Comparison of ENCODE assay signal across 8 mouse cellular contexts in genomic region chr11:117969945-117970872, GRCm38 (mm10). TPM values are rescaled to one million over a fixed set of nuclear protein-coding genes. Genes with fewer than 3 reads are reported as not detected.
DNase-seq lines count a peak whose midpoint lies in the region; ATAC-seq and TF ChIP-seq lines count a peak whose summit lies in the region.

TSS of gene Socs3 (minus strand) at chr11:117970047.

- H3K4me2 ChIP-seq in embryonic facial prominence, embryonic 13.5 days = peak within 1 kb of the TSS; percentile 97
- H3K4me2 ChIP-seq in limb, embryonic 14.5 days (replicated peaks; ENCODE audit: low read depth, low read length, severe bottlenecking) = peak within 1 kb of the TSS; percentile 97
- peak within 1 kb of the TSS; percentile 95 for H3K4me2 ChIP-seq in midbrain, embryonic 16.5 days (ENCODE audit: low read length)

- peaks cover 50% of the 10 kb centered on the region for H3K4me1 ChIP-seq in embryonic facial prominence, embryonic 13.5 days
- peaks cover 34% of the 10 kb centered on the region for H3K4me1 ChIP-seq in limb, embryonic 14.5 days (ENCODE audit: control insufficient read depth, insufficient read depth, low read length)
- peaks cover 33% of the 10 kb centered on the region for H3K4me1 ChIP-seq in midbrain, embryonic 16.5 days (ENCODE audit: control insufficient read depth, insufficient read depth, low read length)

- H3K9ac ChIP-seq in embryonic facial prominence, embryonic 13.5 days = peak within 1 kb of the TSS; percentile 90
- peak within 1 kb of the TSS; percentile 88 for H3K9ac ChIP-seq in limb, embryonic 14.5 days (ENCODE audit: low read depth, low read length, severe bottlenecking)
- H3K9ac ChIP-seq in midbrain, embryonic 16.5 days (ENCODE audit: low read depth, low read length) = peak within 1 kb of the TSS; percentile 83

- peak within 1 kb of the TSS; percentile 74 for H3K4me3 ChIP-seq in embryonic facial prominence, embryonic 13.5 days
- peak within 1 kb of the TSS; percentile 75 for H3K4me3 ChIP-seq in limb, embryonic 14.5 days (replicated peaks; ENCODE audit: low read length)
- H3K4me3 ChIP-seq in midbrain, embryonic 16.5 days (ENCODE audit: low read depth, low read length) = peak within 1 kb of the TSS; percentile 69

- H3K27me3 ChIP-seq in embryonic facial prominence, embryonic 13.5 days = peaks cover 20% of the 10 kb centered on the region
- H3K27me3 ChIP-seq in limb, embryonic 14.5 days (ENCODE audit: control insufficient read depth, insufficient read depth, low read length) = no peaks in the 10 kb centered on the region
- H3K27me3 ChIP-seq in midbrain, embryonic 16.5 days (ENCODE audit: control insufficient read depth, insufficient read depth, low read depth, low read length) = peaks cover 6% of the 10 kb centered on the region

- ATAC-seq in embryonic facial prominence, embryonic 13.5 days (ENCODE audit: insufficient number of reproducible peaks, insufficient read depth, low FRiP score, low TSS enrichment, low read depth) = peak; percentile 43
- peak; percentile 39; the same call in 1 of the 2 replicates for ATAC-seq in limb, embryonic 14.5 days (ENCODE audit: low FRiP score, low read depth)
- peak; percentile 71 for ATAC-seq in midbrain, embryonic 16.5 days

- WGBS in embryonic facial prominence, embryonic 13.5 days = 9% methylated on average over 21 of the region's 21 CpGs
- WGBS in limb, embryonic 14.5 days = 11% methylated on average over 21 of the region's 21 CpGs
- 11% methylated on average over 21 of the region's 21 CpGs for WGBS in midbrain, embryonic 16.5 days

- peak within 1 kb of the TSS; percentile 97 for H3K27ac ChIP-seq in embryonic facial prominence, embryonic 13.5 days
- H3K27ac ChIP-seq in limb, embryonic 14.5 days (replicated peaks; ENCODE audit: low read depth, low read length) = peak within 1 kb of the TSS; percentile 97
- peak within 1 kb of the TSS; percentile 77 for H3K27ac ChIP-seq in midbrain, embryonic 16.5 days (ENCODE audit: low read length)

- peak; percentile 80 for DNase-seq in 3134 (ENCODE audit: extremely low read depth, insufficient read length, low spot score)
- DNase-seq in adrenal gland, postnatal 14 days = peak; percentile 96
- DNase-seq in heart, adult 8-10 months (ENCODE audit: low spot score) = peak; percentile 91
- DNase-seq in kidney, adult 9 months = peak; percentile 93
- DNase-seq in limb, embryonic 14.5 days (ENCODE audit: low spot score) = peak; percentile 93
- DNase-seq in spleen, postnatal 10 days (ENCODE audit: low spot score in 2 of 2) = peak; percentile 89 to 95

- peaks cover 11% of the 10 kb centered on the region; the same call in 1 of the 2 replicates for H3K36me3 ChIP-seq in embryonic facial prominence, embryonic 13.5 days
- peaks cover 18% of the 10 kb centered on the region for H3K36me3 ChIP-seq in limb, embryonic 14.5 days (ENCODE audit: control insufficient read depth, insufficient read depth, low read length)
- H3K36me3 ChIP-seq in midbrain, embryonic 16.5 days (ENCODE audit: control insufficient read depth, insufficient read depth, low read length) = no peaks in the 10 kb centered on the region

- H3K9me3 ChIP-seq in embryonic facial prominence, embryonic 13.5 days = no peaks in the 10 kb centered on the region
- H3K9me3 ChIP-seq in limb, embryonic 14.5 days (ENCODE audit: control insufficient read depth, low read length) = no peaks in the 10 kb centered on the region
- no peaks in the 10 kb centered on the region for H3K9me3 ChIP-seq in midbrain, embryonic 16.5 days (replicated peaks; ENCODE audit: control insufficient read depth, low read length, poor library complexity, severe bottlenecking)

- 0 out of 2 replicates have a peak, but pooled peaks have one; percentile 9 for TF ChIP-seq POLR2A in limb, embryonic 14.5 days (IDR thresholded peaks at IDR 0.05; ENCODE audit: borderline replicate concordance, extremely low read depth, insufficient read depth, insufficient read length)

RNA-seq across cellular contexts. Expression of gene Socs3, which starts in this region (rescaled TPM):
- total RNA-seq in adrenal gland, postnatal 14 days (2021) = 4.8 and 6.5 TPM in 2 replicates
- 12.7 and 15.0 TPM in 2 replicates for polyA plus RNA-seq in embryonic facial prominence, embryonic 13.5 days (2015; fragmentation: Nextera tagmentation; extraction: Ambion mirVana)
- total RNA-seq in heart, adult 8-10 months (2022) = 1 to 10 TPM; 3.8 to 6.2 (median 4.7) TPM
- polyA plus RNA-seq in limb, embryonic 14.5 days (2012; rRNA removed) = 18.4 and 21.3 TPM in 2 replicates
- polyA plus RNA-seq in limb, embryonic 14.5 days (2014; fragmentation: Nextera tagmentation; extraction: Ambion mirVana) = 6.4 and 8.6 TPM in 2 replicates
- polyA plus RNA-seq in midbrain, embryonic 16.5 days (2015; fragmentation: Nextera tagmentation; extraction: Ambion mirVana) = 5.9 and 7.2 TPM in 2 replicates

Comparison
In these comparisons a context has a peak if more than half of its experiments do, and no peak if none do; other contexts are left out.
1. Peak in every context shown above with its lines: DNase-seq, ATAC-seq, H3K4me3 ChIP-seq and H3K27ac ChIP-seq.